Mouse (Mus musculus) gastrocnemius, postnatal 14 days (tissue): ENCODE measurements at regions not wholly inside any gene's neighbourhood (a gene's known extent, or its start where the extent isn't known, plus 50 kb on each side); places are given as distances from the start of the nearest gene placed in this dataset.

Experiments used
- DNase-seq: peaks from one replicate; pipeline ENCODE4 v3.0.0; 2021; ENCODE audit warnings: mixed read lengths
- intact Hi-C: fragments of 180-260 bp; cut with DNase I; formaldehyde crosslinking; loops from one replicate; pipeline ENCODE4 v1.15.1; 2025; ENCODE audit warnings: low total_unique reads

DNA sequence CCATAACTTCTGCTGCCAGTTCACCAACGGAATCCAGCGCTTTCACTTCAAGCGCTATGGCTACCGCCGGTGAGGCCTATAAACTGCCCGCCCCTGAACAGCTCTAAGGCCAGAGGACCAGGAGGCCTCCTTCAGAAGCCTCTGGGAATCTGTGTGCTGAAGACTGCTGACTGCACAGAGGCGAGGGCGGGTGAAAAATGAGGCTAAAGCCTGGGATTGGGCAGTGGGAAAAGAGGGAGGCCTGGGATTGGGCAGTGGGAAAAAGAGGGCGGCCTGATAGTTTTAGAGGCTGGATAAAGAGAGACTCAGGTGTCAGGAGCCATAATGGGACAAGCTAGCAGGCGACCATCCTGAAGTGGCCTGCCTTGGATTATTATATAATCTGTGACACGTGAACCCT lies 80.8 kb downstream of the Plekhb2 start:
- DNase-seq: no peak
- intact Hi-C loops: no loop called here

DNA sequence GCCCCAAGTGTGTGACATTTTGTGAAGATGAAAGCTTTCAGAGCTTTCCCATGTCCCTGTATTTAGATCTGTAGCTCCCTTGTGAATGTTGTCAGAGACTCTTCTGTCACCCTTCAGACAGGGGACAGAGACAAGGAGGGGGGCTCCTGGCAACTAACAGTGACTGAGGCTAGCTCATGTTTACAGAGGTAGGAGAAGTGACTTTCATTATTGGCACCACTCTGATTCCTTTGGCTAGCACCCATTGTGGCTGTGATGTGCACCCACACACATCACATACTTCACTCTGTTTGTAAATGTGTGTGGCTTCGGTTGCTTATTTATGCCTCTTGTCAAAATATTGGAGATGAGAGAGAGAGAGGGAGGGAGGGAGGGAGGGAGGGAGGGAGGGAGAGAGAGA lies 93.4 kb downstream of the Plekhb2 start:
- DNase-seq: no peak
- intact Hi-C loops: no loop called here

DNA sequence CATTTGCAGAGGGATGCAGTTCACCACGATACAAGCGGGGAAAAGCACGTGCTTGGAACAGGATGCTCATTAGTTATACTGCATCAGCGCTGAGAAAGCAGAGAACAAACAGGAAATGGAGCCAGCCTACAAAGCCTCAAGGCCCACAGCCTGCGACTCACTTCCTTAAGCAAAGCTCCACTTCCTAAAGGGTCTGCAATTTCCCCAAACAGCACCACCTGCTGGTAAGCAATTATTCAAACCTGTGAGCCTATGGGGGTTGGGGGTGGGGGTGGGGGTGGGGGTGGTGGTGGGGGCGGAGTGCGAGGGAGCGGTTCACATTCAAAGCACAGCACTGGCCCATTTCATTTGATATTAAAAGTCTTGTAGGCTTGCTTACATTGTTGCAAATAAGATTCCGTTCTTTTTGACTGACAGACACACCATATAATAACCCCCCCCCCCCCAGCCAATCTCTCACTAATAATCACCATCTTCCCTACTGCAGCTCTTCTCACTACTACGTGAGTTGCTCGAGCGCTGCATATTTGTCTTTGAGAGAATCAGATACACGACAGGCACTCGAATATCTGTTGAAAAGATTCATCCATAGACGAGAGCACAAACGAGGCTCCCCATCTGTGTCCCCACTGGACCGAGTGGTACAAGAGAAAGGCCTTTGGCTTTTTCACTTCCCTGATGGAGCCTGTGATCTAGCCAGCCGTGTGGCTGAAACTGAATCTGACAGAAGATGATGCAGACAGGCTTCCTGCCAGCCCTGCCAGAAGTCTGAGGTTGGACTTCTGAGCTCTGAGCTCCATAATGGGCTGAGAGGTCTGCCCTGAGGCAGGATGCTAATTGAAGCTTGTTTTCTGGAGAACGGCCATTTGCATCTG lies 112.1 kb downstream of the Plekhb2 start:
- DNase-seq: no peak
- intact Hi-C loops: no loop called here

DNA sequence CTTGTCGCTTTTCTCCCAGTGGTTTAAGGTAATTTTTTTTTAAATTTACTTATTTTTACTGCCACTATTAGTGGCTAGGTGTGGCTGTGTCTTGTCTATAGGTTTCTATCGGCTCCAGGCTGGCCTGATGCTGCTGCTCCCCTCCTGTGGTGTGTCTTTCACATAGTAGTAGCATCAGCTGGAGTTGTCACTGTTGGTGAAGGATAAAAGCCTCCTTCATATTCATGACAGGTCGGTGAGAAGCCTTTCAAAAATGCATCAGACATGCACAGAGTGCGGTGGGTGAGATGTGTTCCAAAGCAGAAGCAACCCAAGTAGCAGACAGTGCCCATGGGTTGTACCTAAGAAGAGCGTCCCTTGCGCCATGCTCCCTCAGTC lies 112.7 kb downstream of the Plekhb2 start:
- intact Hi-C loops: no loop called here
- DNase-seq: no peak

DNA sequence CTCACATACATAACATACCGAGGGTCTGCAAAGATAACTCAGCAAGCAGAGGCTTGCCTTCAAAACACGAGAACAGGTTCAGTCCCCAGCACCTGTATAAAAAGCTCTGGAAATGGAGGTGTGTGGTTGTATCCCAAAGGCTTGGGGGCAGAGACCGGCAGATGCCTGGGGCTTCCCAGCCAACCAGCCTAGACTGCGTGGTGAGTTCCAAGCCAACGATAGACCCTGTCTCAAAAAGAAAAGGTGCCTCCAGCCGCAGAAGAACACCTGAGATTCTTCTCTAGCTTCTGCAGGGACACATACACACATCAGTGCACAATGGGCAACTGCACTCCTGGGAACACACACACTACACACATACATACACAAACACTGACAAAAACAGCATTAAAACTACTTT lies 125.0 kb downstream of the Plekhb2 start:
- intact Hi-C loops: no loop called here
- no peak for DNase-seq

DNA sequence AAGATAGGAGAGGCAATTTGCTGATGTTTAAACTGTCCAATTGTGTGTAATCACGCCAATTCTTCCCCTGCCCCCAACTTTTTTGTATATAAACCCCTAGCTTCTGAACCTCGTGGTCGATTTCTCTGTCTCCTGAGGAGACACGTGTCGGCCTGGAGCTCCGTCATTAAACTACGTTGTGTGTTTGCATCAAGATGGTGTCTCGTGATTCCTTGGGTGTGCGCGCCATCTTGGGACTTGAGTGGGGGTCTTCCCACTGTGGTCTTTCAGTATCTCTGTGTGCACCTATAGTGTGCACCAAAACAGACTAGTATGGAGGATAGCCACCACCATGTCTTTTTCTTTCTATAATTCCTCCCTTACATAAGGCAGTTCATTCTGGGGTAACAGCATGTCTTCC lies 128.4 kb downstream of the Plekhb2 start:
- DNase-seq: no peak
- intact Hi-C loops: no loop called here

DNA sequence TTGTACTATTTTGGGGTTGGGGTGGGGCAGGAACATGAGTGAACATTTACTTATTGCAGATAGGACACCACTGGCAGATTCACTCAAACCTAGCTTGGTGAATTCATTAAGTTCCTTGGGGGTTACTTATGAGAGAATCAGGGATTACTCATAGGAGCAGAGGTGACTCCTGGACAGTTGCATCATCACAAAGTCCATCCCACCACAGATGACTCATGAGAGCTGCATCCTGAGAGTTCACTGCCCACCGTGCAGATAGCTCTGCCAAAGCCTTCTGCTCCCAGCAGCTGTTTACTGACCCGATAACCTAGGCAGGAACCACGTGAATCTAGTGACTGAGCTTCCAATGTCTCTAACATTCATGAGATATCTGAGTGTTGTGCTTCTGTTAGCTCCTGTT lies 129.6 kb downstream of the Plekhb2 start:
- no peak for DNase-seq
- intact Hi-C loops: no loop called here

DNA sequence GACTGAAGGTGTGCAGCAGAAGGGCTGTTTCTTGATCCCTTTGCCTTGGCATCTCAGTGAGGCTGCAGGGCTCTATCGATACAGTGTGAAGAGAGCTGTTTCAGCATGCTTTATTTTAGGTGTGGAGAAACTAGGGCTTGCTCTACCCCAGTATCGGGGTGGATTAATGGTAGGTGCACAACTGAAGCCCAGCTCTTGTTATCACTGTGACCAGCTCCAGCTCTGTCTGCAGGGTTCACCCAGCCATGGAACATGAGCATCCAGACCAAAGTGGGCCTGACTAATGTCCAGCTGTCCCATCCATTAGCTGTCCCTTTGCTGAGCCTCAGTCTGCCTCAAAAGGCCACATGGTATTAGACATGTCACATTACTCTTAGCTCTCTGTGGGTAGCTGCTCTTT lies 132.2 kb downstream of the Plekhb2 start:
- DNase-seq: no peak
- intact Hi-C loops: no loop called here

DNA sequence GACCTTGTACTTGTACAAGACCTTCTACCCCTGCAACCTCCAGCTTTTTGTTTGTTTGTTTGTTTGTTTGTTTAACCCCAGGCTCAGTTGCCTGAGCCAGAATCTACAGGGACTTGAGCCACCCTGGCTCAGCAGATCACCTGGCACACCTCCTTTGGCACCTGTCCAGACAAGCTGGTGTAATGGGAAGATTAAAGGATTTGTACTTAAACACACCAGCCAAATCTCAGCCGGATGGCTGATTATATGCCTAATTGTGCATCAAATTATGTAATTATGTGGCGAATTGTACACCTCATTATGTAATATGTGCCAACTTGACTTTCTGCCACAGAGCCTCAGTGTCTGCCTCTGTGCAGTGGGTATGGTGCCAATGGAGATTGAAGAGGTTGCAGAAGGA lies 133.2 kb downstream of the Plekhb2 start:
- no peak for DNase-seq
- intact Hi-C loops: no loop called here

DNA sequence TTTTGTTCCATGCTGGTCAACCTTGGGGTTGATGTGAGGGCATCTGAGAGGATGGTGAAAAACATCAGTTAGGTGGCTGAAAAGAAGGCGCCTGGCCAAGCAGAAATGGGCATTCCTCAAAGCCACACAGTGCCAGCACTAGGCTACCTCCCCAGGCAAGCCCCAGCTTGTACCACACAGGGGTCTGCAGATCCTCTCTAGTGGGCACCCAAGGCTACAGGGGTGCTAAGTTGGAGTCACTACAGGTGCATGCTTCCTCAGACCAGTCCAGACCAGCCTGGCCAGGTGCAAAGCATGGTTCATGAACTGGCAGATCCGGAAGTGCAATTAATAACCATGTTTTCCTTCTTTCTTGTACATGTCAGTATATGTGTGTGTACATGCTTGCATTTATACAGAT lies 137.1 kb downstream of the Plekhb2 start:
- no peak for DNase-seq
- intact Hi-C loops: no loop called here

DNA sequence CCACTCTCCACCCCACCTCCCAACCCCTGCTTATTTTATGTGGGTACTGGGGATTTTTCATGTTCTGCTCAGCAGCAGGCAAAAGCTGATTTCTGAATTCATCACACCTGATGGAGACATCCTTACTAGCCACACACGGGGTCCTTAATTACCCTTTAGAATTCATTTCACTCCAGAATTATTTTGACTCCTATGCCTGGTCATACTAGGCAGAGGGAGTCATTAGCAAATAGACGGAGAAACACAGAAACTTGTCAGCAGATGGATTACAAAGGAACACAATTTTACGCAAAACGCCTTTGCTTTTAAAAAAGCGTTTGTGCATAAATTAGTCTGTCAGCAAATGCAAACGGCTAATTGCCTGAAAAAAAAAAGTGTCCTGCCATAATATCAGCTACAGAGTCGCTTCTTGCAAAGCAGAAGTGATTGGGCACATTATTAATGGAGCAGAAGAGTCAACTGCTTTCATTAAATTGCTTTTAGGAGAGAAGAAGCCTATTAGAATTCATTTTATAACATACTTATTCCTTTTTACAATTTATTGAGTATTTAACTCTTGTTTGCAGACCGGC lies 138.0 kb downstream of the Plekhb2 start:
- no peak for DNase-seq
- intact Hi-C loops: no loop called here

DNA sequence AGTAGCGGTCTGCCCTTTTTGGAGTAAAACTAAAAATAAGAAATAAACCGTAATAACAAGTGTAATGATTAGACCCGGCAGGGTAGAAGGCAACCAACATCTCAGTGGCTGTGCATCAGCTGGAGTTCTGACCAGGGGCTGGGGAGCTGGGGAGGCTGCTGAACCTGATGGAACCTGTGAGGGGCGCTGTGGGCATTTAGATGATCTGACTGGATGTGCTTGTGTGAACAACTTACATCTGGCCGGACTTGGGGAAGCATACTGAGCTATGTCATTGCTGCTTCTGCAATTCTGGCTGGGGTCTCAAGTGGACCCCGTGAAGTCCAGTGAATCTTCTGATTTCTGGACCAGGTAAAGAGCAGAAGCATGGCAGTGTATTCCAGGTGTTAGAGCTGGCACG lies 138.4 kb downstream of the Plekhb2 start:
- DNase-seq: no peak
- intact Hi-C loops: no loop called here

DNA sequence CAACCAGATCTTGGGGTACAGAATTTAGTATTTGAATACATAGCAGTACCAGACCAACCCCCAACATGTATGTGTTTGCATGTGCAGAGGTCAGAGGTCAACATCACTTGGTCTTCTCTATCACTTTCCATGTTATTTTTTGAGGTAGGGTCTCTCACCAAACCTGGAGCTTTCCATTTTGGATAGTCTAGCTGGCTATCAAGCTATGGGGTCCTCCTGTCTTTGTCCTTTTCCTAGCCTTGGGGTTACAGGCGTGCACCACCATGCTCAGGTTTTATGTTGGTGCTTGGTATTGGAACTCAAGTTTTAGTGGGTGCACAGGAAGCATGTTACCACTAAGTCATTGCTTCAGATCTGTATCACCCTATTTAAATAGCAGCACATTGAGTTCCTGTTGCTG lies 151.0 kb downstream of the Plekhb2 start:
- no peak for DNase-seq
- intact Hi-C loops: no loop called here

DNA sequence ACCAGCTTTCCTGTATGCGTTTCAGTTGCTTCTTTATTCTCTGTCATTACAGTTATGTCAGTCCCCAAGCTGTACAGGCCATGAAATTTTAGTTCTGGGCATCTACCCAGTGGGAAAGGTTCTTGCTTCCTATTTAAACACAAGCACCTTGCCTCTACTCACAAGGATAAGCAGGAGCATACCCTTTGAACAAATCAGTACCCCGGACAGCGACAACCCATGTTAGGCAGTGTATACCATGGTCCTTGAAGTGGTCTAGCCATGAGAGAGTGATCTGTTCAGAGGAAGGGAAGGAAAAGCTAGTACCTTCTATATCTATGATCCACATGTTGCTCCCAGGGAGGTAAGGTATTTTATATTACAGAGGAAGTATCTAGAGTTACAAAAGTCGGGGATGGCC lies 167.7 kb downstream of the Plekhb2 start:
- DNase-seq: peak; percentile 5

DNA sequence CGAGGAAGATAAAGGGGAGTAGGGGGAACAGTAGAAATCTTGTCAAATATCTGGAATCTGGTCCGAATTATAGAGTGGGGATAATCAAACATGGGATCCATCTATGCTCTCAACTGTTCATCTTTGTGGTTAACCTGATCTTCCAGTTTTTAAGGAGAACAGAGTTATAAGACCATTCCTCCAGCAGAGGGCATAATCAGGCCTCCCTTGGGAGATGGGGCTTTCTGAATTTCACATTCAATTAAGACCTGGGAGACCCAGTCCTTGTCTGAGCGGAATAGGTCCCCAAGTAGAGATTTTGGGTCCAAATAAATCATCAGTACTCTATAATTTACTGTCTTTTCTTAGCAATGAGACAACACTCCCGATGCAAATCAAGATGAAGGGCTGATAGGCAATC lies 182.8 kb downstream of the Plekhb2 start:
- intact Hi-C loops: no loop called here
- DNase-seq: no peak

More for the DNA sequence above, 167.7 kb downstream of the Plekhb2 start:
- intact Hi-C loops: no loop called here

DNA sequence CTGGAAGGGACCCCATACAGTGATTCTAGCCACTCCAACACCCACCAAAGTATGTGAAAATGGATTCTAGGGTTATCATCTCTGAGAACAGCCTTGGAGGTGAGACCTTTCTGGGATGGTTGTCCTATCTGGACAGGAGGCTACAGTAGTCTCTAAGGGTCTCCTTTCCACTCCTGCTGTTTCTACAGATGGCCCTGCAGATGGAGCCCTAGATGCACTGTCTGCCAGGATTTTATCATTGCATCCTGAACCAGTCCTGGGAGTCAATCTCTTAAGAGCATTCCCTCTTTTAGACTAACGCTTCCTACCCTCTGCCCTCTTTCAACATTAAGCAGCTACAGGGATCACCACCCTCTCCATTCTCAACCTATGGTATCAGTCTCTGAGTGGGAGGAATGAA lies 223.0 kb downstream of the Plekhb2 start:
- no peak for DNase-seq
- intact Hi-C loops: no loop called here

DNA sequence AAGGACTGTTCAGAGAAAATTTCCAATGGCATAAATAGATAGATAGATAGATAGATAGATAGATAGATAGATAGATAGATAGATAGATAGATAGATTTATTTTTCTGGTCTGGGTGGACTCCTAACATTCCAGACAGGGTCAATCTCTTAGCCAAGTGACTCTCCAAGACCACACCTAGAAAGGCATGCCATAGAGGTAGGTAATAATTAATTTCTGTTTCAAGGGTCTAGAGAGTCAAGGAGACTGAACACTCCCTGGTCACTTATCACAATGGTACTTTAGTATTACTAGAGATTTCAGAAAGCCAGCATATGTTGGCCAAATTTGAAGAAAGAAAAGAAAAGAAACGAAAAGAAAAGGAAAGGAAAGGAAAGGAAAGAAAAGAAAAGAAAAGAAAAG lies 245.1 kb downstream of the Plekhb2 start:
- no peak for DNase-seq
- intact Hi-C loops: no loop called here

DNA sequence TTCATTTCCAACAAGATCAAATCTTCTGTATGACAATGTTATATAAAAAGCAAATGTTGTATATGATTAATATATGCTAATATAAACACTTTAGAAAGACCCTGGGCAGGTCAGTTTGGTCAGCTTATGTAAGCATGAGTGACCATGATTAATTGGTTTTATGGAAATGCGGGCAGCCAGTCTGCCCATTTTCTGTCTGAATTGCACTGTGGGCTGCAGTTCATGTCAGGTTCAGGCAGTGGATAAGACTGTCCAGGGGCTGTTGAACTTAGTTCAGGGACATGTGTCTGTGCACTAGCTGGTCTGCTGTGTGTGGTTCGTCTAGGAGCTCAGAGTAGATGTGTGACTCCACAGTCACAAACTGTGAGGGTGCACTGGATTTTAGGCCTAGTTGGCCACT lies 246.0 kb downstream of the Plekhb2 start:
- intact Hi-C loops: no loop called here

DNA sequence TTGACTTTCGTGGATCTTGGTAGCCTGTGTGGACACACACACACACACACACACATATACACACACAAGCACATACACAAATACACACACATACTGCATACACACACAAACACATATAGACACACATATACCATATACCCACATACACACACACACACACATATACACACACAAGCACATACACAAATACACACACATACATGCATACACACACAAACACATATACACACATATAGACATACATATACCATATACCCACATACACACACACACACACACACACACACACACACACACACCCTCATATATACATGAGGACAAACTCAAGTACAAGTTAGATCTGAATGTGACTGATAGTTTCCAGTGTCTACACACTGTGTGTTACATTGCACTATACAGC lies 256.9 kb downstream of the Plekhb2 start:
- no peak for DNase-seq
- intact Hi-C loops: no loop called here

More for the DNA sequence above, 246.0 kb downstream of the Plekhb2 start:
- no peak for DNase-seq

DNA sequence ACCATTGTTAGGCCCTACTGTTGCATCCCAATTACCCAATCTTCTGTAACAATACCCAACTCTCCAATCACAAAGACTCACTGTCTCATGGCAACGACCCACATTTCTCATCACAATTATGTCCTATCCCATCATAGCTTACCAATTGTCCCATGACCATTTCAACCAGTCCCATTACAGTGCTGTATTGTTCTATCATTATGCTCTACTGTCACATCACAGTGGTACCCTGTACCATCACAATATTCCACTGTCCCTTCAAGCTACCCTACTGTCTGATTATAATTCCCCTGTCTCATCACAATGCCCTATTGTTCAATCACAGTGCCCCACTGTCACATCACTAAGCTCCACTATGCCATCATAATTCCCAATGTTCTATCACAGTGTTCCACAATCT lies 260.0 kb downstream of the Plekhb2 start:
- DNase-seq: no peak
- intact Hi-C loops: no loop called here

DNA sequence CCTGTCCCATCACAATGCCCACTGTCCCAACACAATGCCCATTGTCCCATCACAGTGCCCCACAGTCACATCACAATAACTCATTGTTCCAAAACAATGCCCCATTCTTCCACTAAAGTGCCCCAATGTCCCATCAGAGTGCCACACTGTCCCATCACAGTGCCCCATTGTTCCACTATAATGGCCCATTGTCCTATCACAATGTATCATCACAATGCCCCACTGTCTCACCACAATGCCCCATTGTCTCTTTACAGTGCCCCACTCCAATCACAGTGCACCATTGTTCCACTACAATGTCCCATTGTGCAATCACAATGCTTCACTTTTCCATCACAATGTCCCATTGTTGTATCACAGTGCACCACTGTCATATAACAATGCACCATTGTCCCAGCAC lies 265.7 kb downstream of the Plekhb2 start:
- no peak for DNase-seq
- intact Hi-C loops: no loop called here

DNA sequence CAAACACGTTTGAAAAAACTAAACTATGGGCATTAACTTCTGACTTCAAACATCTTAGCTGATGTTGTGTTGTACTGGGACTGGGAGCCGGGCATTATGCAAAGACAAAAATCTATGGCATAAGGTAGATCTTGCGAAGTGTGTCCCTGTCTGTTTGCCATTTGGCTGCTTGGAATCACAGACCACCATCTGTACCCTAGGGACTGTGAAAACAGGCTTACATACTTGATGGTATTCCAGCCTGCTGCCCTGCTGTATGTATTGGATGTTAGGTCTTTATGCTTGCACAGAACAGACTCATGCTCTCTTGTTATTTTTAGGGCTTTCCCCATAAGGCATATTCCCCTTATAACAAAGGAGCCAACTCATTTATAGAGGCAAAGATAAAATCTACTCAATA lies 288.1 kb downstream of the Plekhb2 start:
- intact Hi-C loops: no loop called here
- DNase-seq: no peak
